Mouse (Mus musculus): ENCODE data around the gene Ddx50. TPM values are rescaled to one million over a fixed set of nuclear protein-coding genes. Genes with fewer than 3 reads are reported as not detected.

Ddx50 gene
- polyA plus RNA-seq, 1 experiment from 2014 or later, result 149 TPM

DNA sequence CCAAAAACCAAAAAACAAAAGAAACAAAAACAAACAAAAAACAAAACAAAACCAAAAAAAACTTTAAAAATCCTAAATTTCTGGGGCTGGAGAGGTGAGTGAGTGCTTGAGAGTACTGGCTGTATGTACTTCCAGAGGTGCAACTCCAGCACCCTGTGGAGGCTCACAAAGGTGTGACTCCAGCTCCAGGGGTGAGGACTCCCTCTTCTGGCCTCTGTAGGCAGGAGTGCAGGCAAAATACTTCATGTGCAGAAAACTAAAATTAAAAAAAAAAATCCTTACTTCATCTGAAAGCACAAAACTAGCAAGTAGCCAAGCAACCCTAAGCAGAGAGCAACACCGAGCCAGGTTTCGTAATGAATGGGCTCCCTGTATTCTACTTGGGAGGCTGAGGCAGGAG, 21.3 kb upstream of the Ddx50 start:
- no peak overlapping the region for H3K27ac ChIP-seq (replicated peaks; ENCODE audit: low read depth, low read length)
- 98% methylated on average over 2 of the region's 2 CpGs for WGBS
- ATAC-seq (ENCODE audit: low read depth) (no peak), DNase-seq (ENCODE audit: low spot score) (no peak)
- H3K9me3 ChIP-seq (ENCODE audit: control insufficient read depth, low read length), result no peaks in the 10 kb centered on the region
- H3K4me2 ChIP-seq (ENCODE audit: low read depth, low read length), result no peak overlapping the region
- H3K4me3 ChIP-seq (ENCODE audit: low read depth, low read length), result no peak overlapping the region
- no peaks in the 10 kb centered on the region for H3K36me3 ChIP-seq (ENCODE audit: control insufficient read depth, insufficient read depth, low read length)
- no peak overlapping the region for H3K9ac ChIP-seq (ENCODE audit: low read depth, low read length)
- no peaks in the 10 kb centered on the region for H3K27me3 ChIP-seq (replicated peaks; ENCODE audit: control insufficient read depth, insufficient read depth, low read length)
- H3K4me1 ChIP-seq (ENCODE audit: control insufficient read depth, insufficient read depth, low read length), result no peaks in the 10 kb centered on the region

DNA sequence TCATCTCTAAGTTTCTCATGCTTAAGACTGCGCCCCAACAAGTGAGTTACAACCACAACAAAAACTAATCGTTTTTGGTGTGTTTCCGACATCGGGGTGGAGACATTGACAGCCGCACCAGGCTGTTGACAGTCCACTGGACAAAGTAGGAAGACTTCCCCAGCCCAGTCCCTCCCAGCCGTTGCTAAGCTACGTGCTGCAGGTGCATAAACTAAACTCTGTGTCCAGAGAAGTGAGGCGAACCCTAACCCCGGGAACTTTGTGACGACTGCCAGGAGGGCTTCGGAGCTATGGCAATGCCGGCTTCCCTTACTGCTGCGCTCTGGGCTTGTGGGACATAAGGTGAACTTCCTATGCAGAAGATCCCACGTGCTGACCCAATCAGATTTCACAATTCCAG, 18.2 kb upstream of the Ddx50 start:
- no peak for ATAC-seq (ENCODE audit: low read depth)
- WGBS, result 77% methylated on average over 14 of the region's 14 CpGs
- H3K9me3 ChIP-seq (ENCODE audit: control insufficient read depth, low read length), result no peaks in the 10 kb centered on the region
- H3K36me3 ChIP-seq (ENCODE audit: control insufficient read depth, insufficient read depth, low read length), result no peaks in the 10 kb centered on the region
- H3K9ac ChIP-seq (ENCODE audit: low read depth, low read length), result no peak overlapping the region
- H3K27ac ChIP-seq (replicated peaks; ENCODE audit: low read depth, low read length), result no peak overlapping the region
- no peak overlapping the region for H3K4me2 ChIP-seq (ENCODE audit: low read depth, low read length)
- no peaks in the 10 kb centered on the region for H3K4me1 ChIP-seq (ENCODE audit: control insufficient read depth, insufficient read depth, low read length)
- H3K27me3 ChIP-seq (replicated peaks; ENCODE audit: control insufficient read depth, insufficient read depth, low read length), result no peaks in the 10 kb centered on the region
- no peak for DNase-seq (ENCODE audit: low spot score)
- H3K4me3 ChIP-seq (ENCODE audit: low read depth, low read length), result no peak overlapping the region

DNA sequence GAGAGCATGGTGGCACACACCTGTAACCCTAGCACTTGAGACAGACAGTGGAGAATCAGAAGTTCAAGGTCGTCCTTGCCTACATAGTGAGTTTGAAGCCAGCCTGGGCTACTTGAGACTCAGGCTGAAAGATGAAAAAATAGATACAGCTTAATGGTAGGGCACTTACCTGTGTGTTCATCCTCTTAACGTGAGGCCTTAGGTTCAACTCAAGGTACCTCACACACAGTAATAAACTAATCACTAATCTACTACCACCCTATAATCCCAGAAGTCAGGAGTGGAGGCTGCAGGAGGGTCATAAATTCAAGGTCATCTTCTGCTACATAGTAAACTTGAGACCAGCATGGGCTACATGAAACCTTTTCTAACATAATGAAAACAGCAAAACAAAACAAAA, 17.4 kb upstream of the Ddx50 start:
- ATAC-seq (ENCODE audit: low read depth), result no peak
- H3K4me2 ChIP-seq (ENCODE audit: low read depth, low read length), result no peak overlapping the region
- no peak overlapping the region for H3K9ac ChIP-seq (ENCODE audit: low read depth, low read length)
- H3K9me3 ChIP-seq (ENCODE audit: control insufficient read depth, low read length), result no peaks in the 10 kb centered on the region
- no peaks in the 10 kb centered on the region for H3K36me3 ChIP-seq (ENCODE audit: control insufficient read depth, insufficient read depth, low read length)
- WGBS, result 62% methylated on average over 2 of the region's 2 CpGs
- H3K27me3 ChIP-seq (replicated peaks; ENCODE audit: control insufficient read depth, insufficient read depth, low read length), result no peaks in the 10 kb centered on the region
- no peak overlapping the region for H3K4me3 ChIP-seq (ENCODE audit: low read depth, low read length)
- H3K27ac ChIP-seq (replicated peaks; ENCODE audit: low read depth, low read length), result no peak overlapping the region
- no peaks in the 10 kb centered on the region for H3K4me1 ChIP-seq (ENCODE audit: control insufficient read depth, insufficient read depth, low read length)
- DNase-seq (ENCODE audit: low spot score), result no peak

DNA sequence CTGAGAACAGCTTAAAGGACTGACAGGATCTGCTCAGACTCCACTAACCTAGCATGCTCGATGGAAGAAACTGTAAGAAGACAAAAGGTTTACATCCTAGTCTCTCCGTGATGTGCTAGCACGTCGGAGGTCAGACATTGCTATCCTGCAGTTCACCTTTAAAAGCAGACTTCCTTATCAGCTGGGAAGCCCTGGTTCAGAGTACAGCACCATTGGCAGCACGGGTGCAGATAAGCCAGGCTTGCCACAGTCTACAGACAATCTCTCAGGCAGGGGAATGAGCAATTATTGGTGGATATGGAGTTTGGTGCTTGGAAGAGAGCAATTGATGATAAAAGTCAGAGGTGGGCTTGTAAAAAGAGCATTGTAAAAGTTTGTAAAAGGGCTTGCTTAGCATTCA, 17.0 kb upstream of the Ddx50 start:
- WGBS, result 80% methylated on average over 5 of the region's 5 CpGs
- Histone ChIP-seq H3K4me1 (ENCODE audit: control insufficient read depth, insufficient read depth, low read length) (no peaks in the 10 kb centered on the region), H3K27ac (replicated peaks; ENCODE audit: low read depth, low read length) (no peak overlapping the region), H3K9me3 (ENCODE audit: control insufficient read depth, low read length) (no peaks in the 10 kb centered on the region), H3K36me3 (ENCODE audit: control insufficient read depth, insufficient read depth, low read length) (no peaks in the 10 kb centered on the region), H3K27me3 (replicated peaks; ENCODE audit: control insufficient read depth, insufficient read depth, low read length) (no peaks in the 10 kb centered on the region), H3K4me3 (ENCODE audit: low read depth, low read length) (no peak overlapping the region), H3K4me2 (ENCODE audit: low read depth, low read length) (no peak overlapping the region), H3K9ac (ENCODE audit: low read depth, low read length) (no peak overlapping the region)
- ATAC-seq (ENCODE audit: low read depth), result no peak
- DNase-seq (ENCODE audit: low spot score), result no peak

- Histone ChIP-seq H3K27me3 (replicated peaks; ENCODE audit: control insufficient read depth, insufficient read depth, low read length) (no peaks in the 10 kb centered on the region), H3K9me3 (ENCODE audit: control insufficient read depth, low read length) (no peaks in the 10 kb centered on the region), H3K9ac (ENCODE audit: low read depth, low read length) (no peak overlapping the region; the same call in 1 of the 2 replicates), H3K36me3 (ENCODE audit: control insufficient read depth, insufficient read depth, low read length) (no peaks in the 10 kb centered on the region), H3K4me3 (ENCODE audit: low read depth, low read length) (no peak overlapping the region), H3K4me1 (ENCODE audit: control insufficient read depth, insufficient read depth, low read length) (no peaks in the 10 kb centered on the region), H3K4me2 (ENCODE audit: low read depth, low read length) (peak overlapping the region; percentile 20), H3K27ac (replicated peaks; ENCODE audit: low read depth, low read length) (no peak overlapping the region)
- no peak for ATAC-seq (ENCODE audit: low read depth)
- peak; percentile 16 for DNase-seq (ENCODE audit: low spot score)
- WGBS, result 61% methylated on average over 27 of the region's 27 CpGs
These were observed 14.1 kb upstream of the Ddx50 start for GRCm38 (mm10) chr10:62664963-62665590.

GRCm38 (mm10) chr10:62664171-62664570, 13.2 kb upstream of the Ddx50 start:
- 82% methylated on average over 10 of the region's 10 CpGs for WGBS
- H3K4me2 ChIP-seq (ENCODE audit: low read depth, low read length), result no peak overlapping the region
- no peak overlapping the region for H3K27ac ChIP-seq (replicated peaks; ENCODE audit: low read depth, low read length)
- no peaks in the 10 kb centered on the region for H3K27me3 ChIP-seq (replicated peaks; ENCODE audit: control insufficient read depth, insufficient read depth, low read length)
- H3K4me3 ChIP-seq (ENCODE audit: low read depth, low read length), result no peak overlapping the region
- DNase-seq (ENCODE audit: low spot score) (no peak), ATAC-seq (ENCODE audit: low read depth) (no peak)
- no peaks in the 10 kb centered on the region for H3K4me1 ChIP-seq (ENCODE audit: control insufficient read depth, insufficient read depth, low read length)
- no peak overlapping the region for H3K9ac ChIP-seq (ENCODE audit: low read depth, low read length)
- H3K9me3 ChIP-seq (ENCODE audit: control insufficient read depth, low read length), result no peaks in the 10 kb centered on the region
- H3K36me3 ChIP-seq (ENCODE audit: control insufficient read depth, insufficient read depth, low read length), result no peaks in the 10 kb centered on the region

GRCm38 (mm10) chr10:62656711-62657110, 5.7 kb upstream of the Ddx50 start:
- Histone ChIP-seq H3K36me3 (ENCODE audit: control insufficient read depth, insufficient read depth, low read length) (no peaks in the 10 kb centered on the region), H3K4me1 (ENCODE audit: control insufficient read depth, insufficient read depth, low read length) (no peaks in the 10 kb centered on the region), H3K9me3 (ENCODE audit: control insufficient read depth, low read length) (no peaks in the 10 kb centered on the region), H3K27ac (replicated peaks; ENCODE audit: low read depth, low read length) (no peak overlapping the region), H3K27me3 (replicated peaks; ENCODE audit: control insufficient read depth, insufficient read depth, low read length) (no peaks in the 10 kb centered on the region), H3K4me3 (ENCODE audit: low read depth, low read length) (no peak overlapping the region), H3K4me2 (ENCODE audit: low read depth, low read length) (no peak overlapping the region), H3K9ac (ENCODE audit: low read depth, low read length) (no peak overlapping the region)
- ATAC-seq (ENCODE audit: low read depth) (no peak), DNase-seq (ENCODE audit: low spot score) (no peak)
- WGBS, result 77% methylated on average over 7 of the region's 7 CpGs

DNA sequence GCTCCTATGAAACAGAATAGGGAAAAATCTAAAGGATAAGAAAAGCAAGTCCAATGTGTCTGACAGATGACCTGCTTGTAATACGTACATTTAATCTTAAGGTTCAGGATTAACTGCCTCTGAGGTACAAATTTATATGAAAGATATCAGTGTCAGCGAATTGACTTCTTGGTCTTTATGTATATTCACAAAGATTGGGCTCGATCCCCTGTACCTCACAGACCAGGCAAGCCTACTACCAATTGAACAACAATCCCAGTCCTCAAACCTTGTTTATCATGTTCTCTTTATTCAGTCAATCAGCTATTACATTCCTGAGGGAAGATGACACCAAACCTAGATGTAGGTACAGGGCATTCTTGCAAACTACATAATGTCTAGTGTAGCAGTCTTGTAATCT, 943 bp upstream of the Ddx50 start:
- Histone ChIP-seq H3K27ac (replicated peaks; ENCODE audit: low read depth, low read length) (peak overlapping the region; percentile 95), H3K4me1 (ENCODE audit: control insufficient read depth, insufficient read depth, low read length) (peaks cover 11% of the 10 kb centered on the region), H3K9me3 (ENCODE audit: control insufficient read depth, low read length) (no peaks in the 10 kb centered on the region), H3K36me3 (ENCODE audit: control insufficient read depth, insufficient read depth, low read length) (peaks cover 9% of the 10 kb centered on the region), H3K9ac (ENCODE audit: low read depth, low read length) (peak overlapping the region; percentile 58), H3K4me2 (ENCODE audit: low read depth, low read length) (peak overlapping the region; percentile 78), H3K27me3 (replicated peaks; ENCODE audit: control insufficient read depth, insufficient read depth, low read length) (no peaks in the 10 kb centered on the region), H3K4me3 (ENCODE audit: low read depth, low read length) (peak overlapping the region; percentile 97)
- DNase-seq (ENCODE audit: low spot score) (no peak), ATAC-seq (ENCODE audit: low read depth) (no peak)
- WGBS, result 15% methylated on average over 3 of the region's 3 CpGs

GRCm38 (mm10) chr10:62650358-62650782, 648 bp downstream of the Ddx50 start:
- Histone ChIP-seq H3K27ac (replicated peaks; ENCODE audit: low read depth, low read length) (peak overlapping the region; percentile 97), H3K27me3 (replicated peaks; ENCODE audit: control insufficient read depth, insufficient read depth, low read length) (no peaks in the 10 kb centered on the region), H3K4me2 (ENCODE audit: low read depth, low read length) (peak overlapping the region; percentile 78), H3K9me3 (ENCODE audit: control insufficient read depth, low read length) (no peaks in the 10 kb centered on the region), H3K36me3 (ENCODE audit: control insufficient read depth, insufficient read depth, low read length) (peaks cover 25% of the 10 kb centered on the region), H3K9ac (ENCODE audit: low read depth, low read length) (peak overlapping the region; percentile 92), H3K4me3 (ENCODE audit: low read depth, low read length) (peak overlapping the region; percentile 97), H3K4me1 (ENCODE audit: control insufficient read depth, insufficient read depth, low read length) (peaks cover 11% of the 10 kb centered on the region)
- 2% methylated on average over 17 of the region's 17 CpGs for WGBS
- DNase-seq (ENCODE audit: low spot score), result peak; percentile 23
- no peak for ATAC-seq (ENCODE audit: low read depth)

Data from embryonic facial prominence, embryonic 14.5 days (tissue).